Mouse (Mus musculus): ENCODE measurements at regions not wholly inside any gene's neighbourhood (a gene's known extent, or its start where the extent isn't known, plus 50 kb on each side); places are given as distances from the start of the nearest gene placed in this dataset.

- no peak for ATAC-seq (replicated peaks in 1 of 2; ENCODE audit: insufficient read depth in 1 of 2, low FRiP score in 2 of 2, low TSS enrichment in 1 of 2, low read depth in 1 of 2, poor library complexity in 2 of 2, severe bottlenecking in 2 of 2)
Measured at GRCm38 (mm10) chr17:91286875-91287274, 194.0 kb upstream of the Nrxn1 start.

DNA sequence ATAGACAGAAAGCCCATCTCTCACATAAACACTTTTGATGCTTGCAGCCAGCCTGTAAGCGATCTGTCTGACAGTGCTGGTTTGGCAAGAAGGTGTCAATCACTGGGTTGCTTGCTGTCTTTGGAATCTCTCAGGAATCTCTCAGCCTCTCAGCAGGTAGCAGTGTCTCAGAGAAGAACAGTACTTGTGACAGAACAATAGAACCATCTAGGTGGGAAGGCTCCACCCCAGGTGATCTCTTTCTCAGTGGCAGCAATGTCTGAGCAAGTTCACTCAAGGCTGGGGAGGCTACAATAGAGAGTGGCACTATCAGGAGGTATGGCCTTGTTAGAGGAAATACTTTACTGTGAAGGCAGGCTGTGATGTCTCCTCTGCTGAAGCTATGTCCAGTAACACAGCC is 181.5 kb upstream of the Nrxn1 start:
- ATAC-seq (replicated peaks in 1 of 2; ENCODE audit: insufficient read depth in 1 of 2, low FRiP score in 2 of 2, low TSS enrichment in 1 of 2, low read depth in 1 of 2, poor library complexity in 2 of 2, severe bottlenecking in 2 of 2) = no peak

- no peak for ATAC-seq (replicated peaks in 1 of 2; ENCODE audit: insufficient read depth in 1 of 2, low FRiP score in 2 of 2, low TSS enrichment in 1 of 2, low read depth in 1 of 2, poor library complexity in 2 of 2, severe bottlenecking in 2 of 2)
Measured at GRCm38 (mm10) chr17:91238719-91239118, 145.8 kb upstream of the Nrxn1 start.

DNA sequence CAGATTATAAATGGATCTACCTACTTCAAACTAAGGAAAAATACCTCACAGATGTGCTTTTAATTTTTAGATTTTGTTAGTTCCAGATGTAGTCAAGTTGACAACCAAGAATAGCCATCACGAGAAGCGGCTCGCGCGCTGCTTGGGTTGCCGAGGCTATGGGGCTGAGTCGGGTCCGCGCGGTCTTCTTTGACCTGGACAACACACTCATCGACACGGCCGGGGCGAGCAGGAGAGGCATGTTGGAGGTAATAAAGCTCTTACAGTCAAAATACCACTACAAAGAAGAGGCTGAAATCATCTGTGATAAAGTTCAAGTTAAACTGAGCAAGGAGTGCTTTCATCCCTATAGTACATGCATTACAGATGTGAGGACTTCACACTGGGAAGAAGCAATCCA is 143.8 kb upstream of the Nrxn1 start:
- ATAC-seq (replicated peaks in 1 of 2; ENCODE audit: insufficient read depth in 1 of 2, low FRiP score in 2 of 2, low TSS enrichment in 1 of 2, low read depth in 1 of 2, poor library complexity in 2 of 2, severe bottlenecking in 2 of 2) = peak; percentile 59 to 84; a peak in 3 of 4 replicates

GRCm38 (mm10) chr17:91226378-91226777 is 133.5 kb upstream of the Nrxn1 start:
- no peak for ATAC-seq (replicated peaks in 1 of 2; ENCODE audit: insufficient read depth in 1 of 2, low FRiP score in 2 of 2, low TSS enrichment in 1 of 2, low read depth in 1 of 2, poor library complexity in 2 of 2, severe bottlenecking in 2 of 2)

- no peak for ATAC-seq (replicated peaks in 1 of 2; ENCODE audit: insufficient read depth in 1 of 2, low FRiP score in 2 of 2, low TSS enrichment in 1 of 2, low read depth in 1 of 2, poor library complexity in 2 of 2, severe bottlenecking in 2 of 2)
Measured at GRCm38 (mm10) chr17:91225916-91226315, 133.0 kb upstream of the Nrxn1 start.

GRCm38 (mm10) chr17:91216429-91216828 is 123.6 kb upstream of the Nrxn1 start:
- peak in 1 of 2 experiments; percentile 49; a peak in 2 of 4 replicates for ATAC-seq (replicated peaks in 1 of 2; ENCODE audit: insufficient read depth in 1 of 2, low FRiP score in 2 of 2, low TSS enrichment in 1 of 2, low read depth in 1 of 2, poor library complexity in 2 of 2, severe bottlenecking in 2 of 2)

DNA sequence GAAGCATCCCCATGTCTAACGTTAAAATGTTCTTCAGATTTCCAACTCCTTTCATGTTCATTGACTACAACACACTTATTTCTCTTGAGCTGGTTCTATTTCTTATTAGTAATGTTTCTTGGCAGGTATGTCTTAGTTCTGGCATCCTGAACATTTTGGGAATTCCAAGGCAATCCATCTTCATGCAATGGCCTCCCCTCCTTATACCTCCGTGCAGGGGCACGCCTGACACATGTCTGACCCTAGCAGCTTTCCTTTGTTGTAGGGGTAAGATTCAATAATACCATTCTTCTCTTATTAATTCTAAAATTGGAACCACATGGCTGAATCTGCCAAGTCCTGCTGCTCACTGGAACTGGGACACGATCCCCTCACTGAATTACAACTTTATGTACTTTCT is 89.7 kb upstream of the Nrxn1 start:
- no peak for ATAC-seq (replicated peaks in 1 of 2; ENCODE audit: insufficient read depth in 1 of 2, low FRiP score in 2 of 2, low TSS enrichment in 1 of 2, low read depth in 1 of 2, poor library complexity in 2 of 2, severe bottlenecking in 2 of 2)

- ATAC-seq (replicated peaks in 1 of 2; ENCODE audit: insufficient read depth in 1 of 2, low FRiP score in 2 of 2, low TSS enrichment in 1 of 2, low read depth in 1 of 2, poor library complexity in 2 of 2, severe bottlenecking in 2 of 2) = no peak
Measured at GRCm38 (mm10) chr17:91161834-91162233, 69.0 kb upstream of the Nrxn1 start.

Measured in hematopoietic stem cell, adult 5-6 weeks (primary cell).